13 mouse cellular contexts compared by ENCODE assay signal in genomic region chr15:77520596-77520995, GRCm38 (mm10). TPM values are rescaled to one million over a fixed set of nuclear protein-coding genes. Genes with fewer than 3 reads are reported as not detected.
"Had no signal": no experiment of that assay in that cellular context is flagged by ENCODE, and none has a peak within 500 bp of the region (broad histone marks: within the 10 kb centered on the region; RNA-seq: fewer than 3 reads in every experiment).

No protein-coding gene starts in this region.

RNA-seq across cellular contexts. Expression of gene Apol7c, which starts 12.5 kb away (rescaled TPM):
- total RNA-seq: neutrophil, adult 5-6 weeks had no signal
- polyA plus RNA-seq: neural tube, embryonic 13.5 days; neural tube, embryonic 14.5 days; neural tube, embryonic 15.5 days had no signal

RNA-seq across cellular contexts. Expression of gene Apol11a, which starts 12.5 kb away (rescaled TPM):
- total RNA-seq: neutrophil, adult 5-6 weeks had no signal
- polyA plus RNA-seq: neural tube, embryonic 13.5 days; neural tube, embryonic 14.5 days; neural tube, embryonic 15.5 days; stomach, embryonic 14.5 days; stomach, embryonic 15.5 days; stomach, embryonic 16.5 days; stomach, postnatal 0 days; urinary bladder, adult 2 months had no signal

RNA-seq across cellular contexts. Expression of gene 1700025B11Rik, which starts 41.1 kb away (rescaled TPM):
- total RNA-seq: neutrophil, adult 5-6 weeks had no signal
- polyA plus RNA-seq: neural tube, embryonic 13.5 days; neural tube, embryonic 14.5 days; neural tube, embryonic 15.5 days; small intestine, adult 2 months; spleen, adult 2 months; stomach, embryonic 14.5 days; stomach, embryonic 15.5 days; stomach, embryonic 16.5 days; stomach, postnatal 0 days; thymus, adult 2 months; thymus, postnatal 0 days; urinary bladder, adult 2 months had no signal

RNA-seq across cellular contexts. Expression of gene Apol10a, which starts 43.7 kb away (rescaled TPM):
- total RNA-seq: neutrophil, adult 5-6 weeks had no signal
- polyA plus RNA-seq: neural tube, embryonic 13.5 days; neural tube, embryonic 14.5 days; neural tube, embryonic 15.5 days; stomach, embryonic 14.5 days; stomach, embryonic 16.5 days; stomach, postnatal 0 days; thymus, adult 2 months; urinary bladder, adult 2 months had no signal
